Mouse (Mus musculus): ENCODE data around the gene Hes3. TPM values are rescaled to one million over a fixed set of nuclear protein-coding genes. Genes with fewer than 3 reads are reported as not detected.

Hes3 gene
- polyA plus RNA-seq, 1 experiment from 2014 or later: not detected

Other genes with a start within 250 kb of the Hes3 start
- 10.1 and 10.2 TPM in 2 replicates for gene Plekhg5, start 219.2 kb downstream of the Hes3 start, polyA plus RNA-seq (2016; fragmentation: Nextera tagmentation; extraction: Ambion mirVana)
- 0.90 and 1.3 TPM in 2 replicates for gene Tnfrsf25, start 175.7 kb downstream of the Hes3 start, polyA plus RNA-seq (2016; fragmentation: Nextera tagmentation; extraction: Ambion mirVana)
- gene Espn, start 139.3 kb downstream of the Hes3 start, polyA plus RNA-seq (2016; fragmentation: Nextera tagmentation; extraction: Ambion mirVana): 1.4 and 4.0 TPM in 2 replicates
- not detected in 2 replicates for gene Hes2, start 132.8 kb downstream of the Hes3 start, polyA plus RNA-seq (2016; fragmentation: Nextera tagmentation; extraction: Ambion mirVana)
- gene Acot7, start 113.5 kb downstream of the Hes3 start, polyA plus RNA-seq (2016; fragmentation: Nextera tagmentation; extraction: Ambion mirVana): 43.7 and 48.9 TPM in 2 replicates
- 5.5 and 6.3 TPM in 2 replicates for gene Gpr153, start 17.4 kb downstream of the Hes3 start, polyA plus RNA-seq (2016; fragmentation: Nextera tagmentation; extraction: Ambion mirVana)
- gene Icmt, start 5.6 kb upstream of the Hes3 start, polyA plus RNA-seq (2016; fragmentation: Nextera tagmentation; extraction: Ambion mirVana): 23.1 and 27.4 TPM in 2 replicates
- 19.1 and 39.9 TPM in 2 replicates for gene Rnf207, start 27.3 kb upstream of the Hes3 start, polyA plus RNA-seq (2016; fragmentation: Nextera tagmentation; extraction: Ambion mirVana)
- gene Rpl22, start 34.1 kb upstream of the Hes3 start, polyA plus RNA-seq (2016; fragmentation: Nextera tagmentation; extraction: Ambion mirVana): 261 and 301 TPM in 2 replicates
- 0.02 TPM in 1 of 2 replicates, not detected in the other for gene Chd5, start 47.0 kb upstream of the Hes3 start, polyA plus RNA-seq (2016; fragmentation: Nextera tagmentation; extraction: Ambion mirVana)
- 3.2 and 3.7 TPM in 2 replicates for gene Nphp4, start 185.0 kb upstream of the Hes3 start, polyA plus RNA-seq (2016; fragmentation: Nextera tagmentation; extraction: Ambion mirVana)
- 4.2 and 4.8 TPM in 2 replicates for gene Kcnab2, start 186.2 kb upstream of the Hes3 start, polyA plus RNA-seq (2016; fragmentation: Nextera tagmentation; extraction: Ambion mirVana)